Mouse (Mus musculus) ovary, postnatal 10 days (tissue): ENCODE data around the gene Higd1a.
A peak's percentile ranks its signal among the peaks of the same experiment; 100 is the strongest.

Experiments used
- DNase-seq: peaks from one replicate; pipeline ENCODE4 v3.0.0; 2022; ENCODE audit warnings: low spot score

Gene Higd1a

GRCm38 (mm10) chr9:121858153-121858488 is at the start of gene Higd1a:
Higd1a (minus strand) TSS chr9:121858362.
- no peak for DNase-seq

- no peak for DNase-seq
These were observed 49.4 kb upstream of the Higd1a start for GRCm38 (mm10) chr9:121907356-121908070.

GRCm38 (mm10) chr9:121906456-121906855 is 48.3 kb upstream of the Higd1a start:
- no peak for DNase-seq

- DNase-seq = no peak
These were observed 47.5 kb upstream of the Higd1a start for GRCm38 (mm10) chr9:121905556-121906185.

- DNase-seq = no peak
These were observed 46.8 kb upstream of the Higd1a start for GRCm38 (mm10) chr9:121904946-121905345.

- no peak for DNase-seq
These were observed 46.2 kb upstream of the Higd1a start for GRCm38 (mm10) chr9:121904319-121904718.

- DNase-seq = no peak
These were observed 45.5 kb upstream of the Higd1a start for GRCm38 (mm10) chr9:121903476-121904305.

GRCm38 (mm10) chr9:121901710-121902700 is 43.8 kb upstream of the Higd1a start:
- DNase-seq = no peak

GRCm38 (mm10) chr9:121900282-121900855 is 42.2 kb upstream of the Higd1a start:
- DNase-seq = no peak

GRCm38 (mm10) chr9:121899306-121899705 is 41.1 kb upstream of the Higd1a start:
- DNase-seq = no peak

GRCm38 (mm10) chr9:121898245-121898644 is 40.1 kb upstream of the Higd1a start, which contains the start of gene Ackr2:
Ackr2 (plus strand) TSS chr9:121898355.
- no peak for DNase-seq

- no peak for DNase-seq
These were observed 38.7 kb upstream of the Higd1a start for GRCm38 (mm10) chr9:121896820-121897219.

- no peak for DNase-seq
These were observed 37.3 kb upstream of the Higd1a start for GRCm38 (mm10) chr9:121895392-121895993.

GRCm38 (mm10) chr9:121894447-121894846 is 36.3 kb upstream of the Higd1a start:
- no peak for DNase-seq

- DNase-seq = no peak
These were observed 34.0 kb upstream of the Higd1a start for GRCm38 (mm10) chr9:121892057-121892687.

- no peak for DNase-seq
These were observed 33.1 kb upstream of the Higd1a start for GRCm38 (mm10) chr9:121891301-121891700.

- peak; percentile 24 for DNase-seq
These were observed 32.3 kb upstream of the Higd1a start for GRCm38 (mm10) chr9:121890441-121890941.

- no peak for DNase-seq
These were observed 31.8 kb upstream of the Higd1a start for GRCm38 (mm10) chr9:121889927-121890440.

GRCm38 (mm10) chr9:121882015-121882457 is 23.9 kb upstream of the Higd1a start:
- no peak for DNase-seq

GRCm38 (mm10) chr9:121881301-121881700 is 23.1 kb upstream of the Higd1a start:
- no peak for DNase-seq
